Mouse (Mus musculus) olfactory bulb, adult 2 months (tissue): ENCODE results near the gene Mapk13.
A peak's percentile ranks its signal among the peaks of the same experiment; 100 is the strongest.

Experiments
- CTCF ChIP-seq: fragments of 200-500 bp; IDR thresholded peaks from 2 replicates; pipeline ENCODE4 v1.5.1; 2012; ENCODE audit warnings: low read depth, mild to moderate bottlenecking, low read length, moderate library complexity; ENCODE audit not compliant: insufficient read depth
- POLR2A ChIP-seq: fragments of 200-500 bp; IDR thresholded peaks from 2 replicates; pipeline ENCODE4 v1.6.1; 2012; ENCODE audit warnings: mild to moderate bottlenecking, low read depth, low read length, moderate library complexity; ENCODE audit not compliant: insufficient read depth

DNA sequence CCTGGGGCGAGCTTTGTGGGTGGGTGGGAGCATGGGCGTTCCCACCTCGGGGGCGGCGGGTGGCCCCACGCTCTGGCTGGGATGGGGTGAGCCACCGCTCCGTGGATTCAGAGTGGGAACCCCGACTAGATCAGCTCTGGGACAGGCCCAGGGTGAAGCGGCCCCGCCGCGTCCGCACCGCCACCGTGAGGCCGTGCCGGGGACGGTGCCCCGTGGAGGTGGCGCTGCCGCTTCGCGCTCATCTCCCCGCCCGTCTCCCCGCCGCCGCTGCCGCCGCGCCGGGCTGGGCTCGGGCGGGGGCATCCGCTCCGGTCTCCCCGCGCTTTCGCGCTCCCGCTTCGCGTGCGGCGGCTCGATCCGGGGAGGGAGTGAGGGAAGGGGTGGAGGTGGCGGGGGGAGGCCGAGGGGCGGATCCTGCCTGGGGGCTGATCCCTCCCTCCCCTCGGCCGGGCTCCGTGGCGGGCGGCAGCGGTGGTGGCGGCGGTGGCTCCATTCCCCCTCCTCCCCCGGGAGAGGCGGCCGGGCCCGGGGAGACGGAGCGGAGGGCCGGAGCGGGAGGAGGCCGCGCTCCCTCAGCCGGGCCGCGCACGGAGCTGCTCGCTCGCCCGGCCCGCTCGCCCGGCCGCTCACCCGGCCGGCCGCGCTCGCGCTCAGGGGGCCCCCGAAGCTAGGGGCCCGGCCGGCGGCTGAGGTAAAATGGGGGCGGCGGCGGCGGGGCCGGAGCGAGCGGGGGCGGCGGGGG lies 31.7 kb downstream of the Mapk13 start, which contains the start of gene Brpf3:
- peak; percentile 65; the same call in 1 of the 2 replicates for TF ChIP-seq POLR2A
- TF ChIP-seq CTCF = no peak; the same call in 1 of the 2 replicates
